In the genomic region with DNA sequence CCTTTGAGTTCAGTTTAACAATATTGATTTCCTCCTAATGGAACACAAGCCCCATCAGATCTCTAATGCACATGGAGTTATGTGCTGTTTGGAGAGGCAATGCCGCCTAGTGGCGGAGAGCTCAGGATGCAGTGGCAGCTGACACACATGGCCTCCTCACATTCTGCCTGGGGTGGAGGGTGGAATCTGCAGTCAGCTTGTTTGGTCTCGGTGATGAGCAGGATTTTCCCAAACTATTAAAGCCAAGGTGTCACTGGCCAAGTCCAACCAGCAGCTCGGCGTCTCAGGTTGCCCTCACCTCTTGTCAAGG, we compare ENCODE assay signal across 8 mouse cellular contexts.
DNase-seq lines count a peak whose midpoint lies in the region; ATAC-seq and TF ChIP-seq lines count a peak whose summit lies in the region.

No protein-coding gene starts in this region.

- no peaks in the 10 kb centered on the region for H3K27me3 ChIP-seq in neural tube, embryonic 11.5 days (ENCODE audit: control insufficient read depth, insufficient read depth, low read length)
- peaks cover 7% of the 10 kb centered on the region for H3K27me3 ChIP-seq in hindbrain, embryonic 12.5 days
- peaks cover 23% of the 10 kb centered on the region for H3K27me3 ChIP-seq in midbrain, embryonic 12.5 days

- no peak overlapping the region for H3K27ac ChIP-seq in neural tube, embryonic 11.5 days (ENCODE audit: low read depth, low read length)
- H3K27ac ChIP-seq in hindbrain, embryonic 12.5 days = no peak overlapping the region
- no peak overlapping the region for H3K27ac ChIP-seq in left cerebral cortex, adult 2 months
- peak overlapping the region; percentile 64 for H3K27ac ChIP-seq in midbrain, embryonic 12.5 days (replicated peaks)

- H3K4me3 ChIP-seq in neural tube, embryonic 11.5 days (ENCODE audit: low read depth, low read length) = no peak overlapping the region
- no peak overlapping the region for H3K4me3 ChIP-seq in hindbrain, embryonic 12.5 days
- H3K4me3 ChIP-seq in left cerebral cortex, adult 2 months = no peak overlapping the region
- no peak overlapping the region for H3K4me3 ChIP-seq in midbrain, embryonic 12.5 days

- 44% methylated on average over 5 of the region's 5 CpGs for WGBS in neural tube, embryonic 11.5 days
- WGBS in hindbrain, embryonic 12.5 days = 39% methylated on average over 5 of the region's 5 CpGs
- 43% methylated on average over 5 of the region's 5 CpGs for WGBS in midbrain, embryonic 12.5 days

- DNase-seq in neural tube, embryonic 11.5 days (ENCODE audit: low spot score) = peak; percentile 74
- DNase-seq in neural tube, embryonic 10.5 days (ENCODE audit: extremely low spot score, low spot score) = no peak
- DNase-seq in c-Kit-positive CD71-negative TER-119-negative erythroid progenitor cells, embryonic 14.5 days (ENCODE audit: low read depth) = peak; percentile 14
- DNase-seq in left cerebral cortex, adult 2 months (ENCODE audit: extremely low spot score in 1 of 2, low spot score in 2 of 2) = peak; percentile 47 to 51
- peak; percentile 58 for DNase-seq in thymus, postnatal 0 days (ENCODE audit: low spot score)

- no peaks in the 10 kb centered on the region for H3K9me3 ChIP-seq in neural tube, embryonic 11.5 days (ENCODE audit: control insufficient read depth, low read length)
- H3K9me3 ChIP-seq in hindbrain, embryonic 12.5 days (replicated peaks) = no peaks in the 10 kb centered on the region
- no peaks in the 10 kb centered on the region for H3K9me3 ChIP-seq in midbrain, embryonic 12.5 days

- ATAC-seq in neural tube, embryonic 11.5 days (ENCODE audit: insufficient read depth, low FRiP score, low TSS enrichment) = no peak
- ATAC-seq in frontal cortex, adult (ENCODE audit: low TSS enrichment) = peak; percentile 72; the same call in 1 of the 2 replicates
- ATAC-seq in hindbrain, embryonic 12.5 days (ENCODE audit: low FRiP score) = peak; percentile 55; the same call in 1 of the 2 replicates
- ATAC-seq in midbrain, embryonic 12.5 days (ENCODE audit: low FRiP score, low read depth) = peak; percentile 74

- H3K9ac ChIP-seq in neural tube, embryonic 11.5 days (ENCODE audit: low read length) = no peak overlapping the region
- H3K9ac ChIP-seq in hindbrain, embryonic 12.5 days = peak overlapping the region; percentile 32; the same call in 1 of the 2 replicates
- H3K9ac ChIP-seq in midbrain, embryonic 12.5 days (replicated peaks) = no peak overlapping the region

- no peaks in the 10 kb centered on the region for H3K36me3 ChIP-seq in neural tube, embryonic 11.5 days (ENCODE audit: control insufficient read depth, insufficient read depth, low read length)
- H3K36me3 ChIP-seq in hindbrain, embryonic 12.5 days = no peaks in the 10 kb centered on the region
- no peaks in the 10 kb centered on the region for H3K36me3 ChIP-seq in midbrain, embryonic 12.5 days

- TF ChIP-seq CTCF in left cerebral cortex, adult 2 months (IDR thresholded peaks at IDR 0.05) = peak; percentile 85

- H3K4me1 ChIP-seq in neural tube, embryonic 11.5 days (ENCODE audit: control insufficient read depth, insufficient read depth, low read length) = peaks cover 26% of the 10 kb centered on the region
- H3K4me1 ChIP-seq in hindbrain, embryonic 12.5 days = peaks cover 52% of the 10 kb centered on the region
- H3K4me1 ChIP-seq in midbrain, embryonic 12.5 days = peaks cover 46% of the 10 kb centered on the region

- H3K4me2 ChIP-seq in neural tube, embryonic 11.5 days (ENCODE audit: low read depth) = no peak overlapping the region
- H3K4me2 ChIP-seq in hindbrain, embryonic 12.5 days (replicated peaks) = no peak overlapping the region
- H3K4me2 ChIP-seq in midbrain, embryonic 12.5 days (replicated peaks) = peak overlapping the region; percentile 29

- intact Hi-C loops in left cerebral cortex, adult 2 months (cut with DNase I) = loop anchor here (2.0 to 5.0 kb wide), 3 partner anchors 48 to 371 kb away; a partner anchor contains a TSS
